Mouse (Mus musculus) A20 (cell line): ENCODE data around the gene Kcnb1.

Source experiments
- DNase-seq: peaks from one replicate; pipeline ENCODE4 v3.0.0-alpha.2; 2011; ENCODE audit warnings: low read depth, low spot score

Kcnb1 gene

DNA sequence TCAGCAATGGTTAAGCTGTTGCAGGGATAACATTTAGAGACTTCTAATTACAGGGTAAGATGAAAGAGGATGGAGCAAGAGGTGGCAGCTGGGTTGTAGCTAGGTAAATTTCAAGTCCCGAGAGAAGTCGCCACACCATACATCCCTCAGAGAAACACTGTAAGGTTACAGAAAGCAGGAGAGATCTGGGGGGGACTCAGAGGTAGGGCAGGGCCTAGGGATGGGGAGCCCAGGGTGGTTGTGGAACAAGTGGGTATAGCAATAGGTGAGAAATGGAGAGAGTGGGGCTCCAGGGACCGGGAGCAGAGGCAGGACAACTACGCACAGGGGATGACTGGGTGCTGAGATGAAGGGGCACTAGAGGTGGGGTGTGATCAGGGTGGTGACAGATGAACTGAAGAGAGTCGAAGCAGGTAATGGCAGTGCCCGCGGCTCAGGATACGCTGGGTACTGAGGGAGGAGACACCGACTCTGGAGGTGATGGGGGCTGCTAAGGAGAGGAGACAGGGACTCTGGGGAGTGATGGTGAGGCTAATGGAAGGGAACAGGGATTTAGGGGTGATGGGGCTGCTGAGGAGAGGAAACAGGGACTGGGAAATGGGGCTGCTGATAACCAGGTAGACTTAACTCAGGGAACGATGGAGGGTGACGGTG, 128.4 kb downstream of the Kcnb1 start:
- peak; percentile 54 for DNase-seq

DNA sequence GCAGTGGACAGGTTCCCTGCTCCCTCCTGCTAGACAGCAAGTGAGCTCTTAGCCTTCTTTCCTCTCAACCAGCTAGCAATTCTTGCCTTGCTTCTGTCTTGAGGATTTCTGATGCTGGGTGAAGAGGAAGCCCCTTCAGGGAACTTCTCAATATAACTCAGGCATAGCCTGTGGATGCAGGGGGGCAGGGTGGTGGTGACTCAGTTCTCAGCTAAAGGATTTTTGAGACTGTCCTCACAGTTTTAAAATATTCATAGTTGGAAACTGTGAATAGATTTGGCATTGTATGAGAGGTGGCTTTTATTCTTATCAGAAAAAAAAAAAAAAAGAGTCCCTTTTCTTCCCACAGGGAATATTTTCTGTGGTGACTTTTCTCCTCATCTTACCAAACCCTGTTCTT, 129.2 kb downstream of the Kcnb1 start:
- no peak for DNase-seq

DNA sequence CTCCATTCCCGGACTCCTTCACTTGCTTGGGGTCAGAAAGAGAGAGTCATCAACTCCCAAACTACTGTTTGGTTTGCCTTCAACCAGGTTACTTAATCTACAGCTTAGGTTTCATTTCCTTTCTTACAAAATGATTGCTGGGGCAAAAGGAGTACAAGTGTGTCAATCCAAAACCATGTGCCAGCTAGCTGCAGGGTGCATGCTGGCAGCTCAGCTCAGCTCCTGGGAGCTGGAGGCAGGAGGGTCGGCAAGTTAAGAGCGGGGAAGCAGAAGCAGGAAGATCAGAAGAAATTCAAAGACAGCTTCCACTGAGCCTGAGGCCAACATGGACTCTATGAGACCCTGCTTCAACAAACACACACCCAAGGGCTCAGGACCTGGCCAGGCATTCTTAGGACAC, 129.6 kb downstream of the Kcnb1 start:
- peak; percentile 57 for DNase-seq

DNA sequence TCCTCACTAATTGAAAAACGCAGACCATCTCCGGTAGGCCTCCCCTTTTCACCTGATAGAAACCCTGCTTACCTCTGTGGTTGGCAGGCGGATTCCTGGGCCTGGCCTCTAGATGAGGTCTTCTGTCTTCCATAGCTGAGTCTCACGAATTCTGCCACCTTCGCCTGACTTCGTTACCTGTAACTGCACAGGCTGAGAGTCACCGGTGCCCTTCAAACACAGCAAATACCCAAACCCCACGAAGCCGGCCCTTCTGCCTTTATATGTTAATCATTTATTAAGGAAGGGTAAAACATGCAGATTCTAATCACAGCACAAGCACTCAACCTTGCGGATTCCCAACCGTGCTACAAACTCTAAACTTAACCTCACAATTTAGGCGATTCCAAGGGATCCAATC, 130.0 kb downstream of the Kcnb1 start:
- peak; percentile 24 for DNase-seq

DNA sequence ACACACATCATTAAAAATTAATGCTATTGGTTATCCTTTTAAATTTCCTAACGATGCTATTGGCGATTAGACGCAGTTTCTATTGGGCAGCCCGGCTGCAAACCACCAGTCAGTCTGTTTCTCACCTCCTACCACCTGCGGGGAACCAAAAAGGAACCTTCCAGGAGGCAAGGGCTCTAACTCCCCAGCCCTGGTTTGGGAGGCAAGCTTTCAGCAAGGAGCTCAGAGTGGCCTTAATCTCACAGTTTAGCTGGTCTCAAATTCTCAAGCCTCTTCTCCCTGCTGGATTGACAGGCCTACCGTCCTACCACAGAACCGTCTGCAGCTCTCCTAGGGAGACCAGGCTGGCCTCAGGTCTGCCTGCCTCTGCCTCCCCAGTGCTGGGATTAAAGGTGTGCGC, 130.4 kb downstream of the Kcnb1 start:
- no peak for DNase-seq

DNA sequence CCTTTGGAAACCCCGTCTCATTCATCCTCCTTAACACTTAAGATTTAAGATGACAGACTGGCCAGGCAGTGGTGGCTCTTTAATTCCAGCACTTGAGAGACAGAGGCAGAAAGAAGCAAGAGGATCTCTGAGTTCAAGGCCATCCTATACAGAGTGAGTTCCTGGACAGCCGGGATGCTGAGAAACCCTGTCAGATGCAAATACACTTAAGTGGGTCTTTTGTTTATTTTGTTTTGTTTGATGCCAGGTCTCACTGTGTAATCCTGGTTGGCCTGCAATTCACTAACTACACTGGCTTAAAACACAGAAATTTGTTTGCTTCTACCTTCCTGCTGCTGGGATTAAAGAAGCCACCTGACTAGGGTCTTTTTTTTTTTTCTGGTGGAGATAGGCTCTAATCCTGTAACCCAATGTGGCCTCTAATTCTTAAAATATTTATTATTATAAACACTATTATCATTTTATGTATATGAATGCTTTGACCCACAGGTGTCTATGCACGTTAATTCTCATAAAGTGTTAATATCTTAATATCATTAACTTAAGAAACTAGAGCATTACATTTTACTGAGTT, 131.1 kb downstream of the Kcnb1 start:
- no peak for DNase-seq

DNA sequence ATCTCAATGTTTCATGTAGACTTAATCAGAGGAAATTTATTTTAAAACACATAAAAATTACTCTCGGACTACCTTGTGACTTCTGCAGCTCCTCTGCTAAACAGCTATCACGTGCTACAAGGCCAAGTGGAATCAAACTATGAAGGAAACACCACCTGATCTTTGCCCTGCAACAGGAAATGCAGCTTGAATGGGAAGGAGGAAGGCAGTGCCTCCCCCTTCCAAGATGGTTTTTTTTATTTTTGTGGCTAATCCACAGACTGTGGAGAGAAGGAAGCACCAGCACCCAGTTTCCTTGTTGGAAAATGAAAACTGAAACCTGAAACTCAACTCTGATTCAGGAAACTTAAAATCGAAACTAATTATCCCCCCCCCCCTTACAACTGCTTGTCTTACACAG, 131.8 kb downstream of the Kcnb1 start:
- DNase-seq, result no peak

DNA sequence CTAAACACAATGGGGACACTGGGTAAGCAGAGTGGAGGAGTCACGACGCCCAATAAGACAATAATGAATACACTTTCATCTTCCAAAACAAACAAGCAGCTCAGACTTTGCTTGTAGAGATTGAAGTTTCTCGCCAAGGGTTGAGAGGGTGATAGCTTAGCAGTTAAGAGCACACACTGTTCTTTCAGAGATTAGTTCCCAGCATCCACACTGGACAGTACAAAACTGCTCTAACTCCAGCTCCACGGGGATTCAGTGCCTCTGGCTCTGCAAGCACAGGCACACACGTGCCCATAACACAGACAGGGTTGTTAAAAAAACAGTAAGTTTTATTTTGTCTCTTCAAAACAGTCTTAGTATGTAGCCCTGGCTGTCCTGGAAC, 133.0 kb downstream of the Kcnb1 start:
- DNase-seq, result no peak

DNA sequence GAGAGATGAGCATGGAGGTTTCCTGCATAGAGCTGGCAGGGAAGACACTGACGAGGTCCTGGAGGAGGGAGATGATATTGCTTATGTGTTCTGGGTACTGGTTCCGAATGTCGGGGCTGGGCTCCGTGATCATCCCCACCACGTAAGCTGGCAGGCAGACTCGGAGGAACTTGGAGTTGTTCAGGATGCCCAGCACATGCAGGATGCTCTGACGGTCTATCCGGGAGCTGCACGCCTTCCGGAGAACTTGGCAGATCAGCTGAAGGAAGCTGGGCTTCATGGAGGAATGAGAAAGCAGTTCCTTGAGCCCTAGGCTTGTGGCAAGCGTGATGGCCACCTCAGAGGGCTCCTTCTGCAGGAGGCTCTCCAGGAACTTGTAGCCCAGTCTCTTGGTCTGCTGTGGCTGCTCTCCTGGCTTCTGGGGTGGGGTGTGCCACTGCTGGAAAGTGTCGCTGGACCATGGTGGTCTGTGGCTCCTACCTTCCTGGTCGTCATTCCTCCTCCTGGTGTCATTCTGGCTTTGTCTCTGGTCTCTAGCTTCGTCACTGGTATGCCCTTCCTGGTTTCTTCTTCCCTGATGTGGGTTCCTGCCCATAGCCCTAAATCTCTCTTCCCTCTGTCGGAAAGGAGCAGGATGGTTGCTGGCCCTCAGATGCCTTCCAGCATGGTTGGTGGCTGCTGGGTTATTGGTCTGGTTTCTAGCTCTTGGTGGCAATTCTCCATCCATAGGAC, 133.6 kb downstream of the Kcnb1 start:
- no peak for DNase-seq

DNA sequence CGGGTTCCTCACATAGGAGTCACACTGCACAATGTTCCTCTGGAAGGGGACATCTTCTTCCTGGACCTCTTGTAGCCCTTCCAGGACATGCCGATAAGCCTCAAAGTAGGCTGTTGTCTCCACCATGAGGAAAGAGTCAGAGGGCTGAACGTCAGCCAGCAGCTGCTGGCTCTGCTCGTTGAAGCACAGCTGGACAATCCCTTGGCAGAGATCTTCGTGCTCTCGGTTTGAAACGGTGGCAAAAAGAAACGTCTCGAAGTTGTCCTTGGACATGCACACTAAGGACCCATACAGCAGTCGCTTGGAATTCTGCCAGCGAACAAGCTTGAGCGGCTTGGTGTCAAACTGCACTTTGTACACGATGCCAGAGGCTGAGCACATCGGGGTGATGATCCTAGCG, 134.6 kb downstream of the Kcnb1 start:
- DNase-seq, result no peak

DNA sequence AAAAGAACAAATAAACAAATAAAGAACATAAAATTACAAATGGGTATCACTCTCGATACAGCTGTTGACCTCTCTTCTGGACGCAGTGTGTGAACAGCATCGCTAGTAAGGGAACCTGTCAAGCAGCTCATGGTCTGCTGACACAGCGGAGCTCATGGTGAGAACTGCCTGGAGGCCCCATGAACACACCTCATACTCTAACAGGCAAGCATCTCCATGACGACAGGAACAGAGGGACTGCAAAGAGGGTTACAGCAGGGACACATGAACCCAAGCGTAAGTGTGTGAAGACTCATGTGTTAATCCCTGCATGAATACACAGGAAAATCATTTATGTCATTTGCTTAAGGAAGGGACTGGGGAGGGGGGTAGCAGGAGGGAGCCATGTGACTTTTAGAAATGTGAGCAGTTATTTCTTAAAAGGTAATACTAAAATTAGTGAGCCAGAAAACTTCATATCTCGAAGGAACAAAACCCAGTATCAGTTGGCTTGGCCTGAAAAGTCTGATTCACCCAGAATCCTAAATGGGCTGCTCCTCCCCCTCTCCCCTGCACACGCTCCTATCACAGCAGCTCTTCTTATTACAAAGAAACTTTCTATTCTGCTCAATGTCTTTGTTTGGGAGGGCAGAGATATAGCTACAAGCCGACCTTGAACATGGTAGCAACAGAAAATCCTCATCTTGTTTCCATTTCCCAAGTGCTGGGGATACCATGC, 136.7 kb downstream of the Kcnb1 start:
- no peak for DNase-seq

DNA sequence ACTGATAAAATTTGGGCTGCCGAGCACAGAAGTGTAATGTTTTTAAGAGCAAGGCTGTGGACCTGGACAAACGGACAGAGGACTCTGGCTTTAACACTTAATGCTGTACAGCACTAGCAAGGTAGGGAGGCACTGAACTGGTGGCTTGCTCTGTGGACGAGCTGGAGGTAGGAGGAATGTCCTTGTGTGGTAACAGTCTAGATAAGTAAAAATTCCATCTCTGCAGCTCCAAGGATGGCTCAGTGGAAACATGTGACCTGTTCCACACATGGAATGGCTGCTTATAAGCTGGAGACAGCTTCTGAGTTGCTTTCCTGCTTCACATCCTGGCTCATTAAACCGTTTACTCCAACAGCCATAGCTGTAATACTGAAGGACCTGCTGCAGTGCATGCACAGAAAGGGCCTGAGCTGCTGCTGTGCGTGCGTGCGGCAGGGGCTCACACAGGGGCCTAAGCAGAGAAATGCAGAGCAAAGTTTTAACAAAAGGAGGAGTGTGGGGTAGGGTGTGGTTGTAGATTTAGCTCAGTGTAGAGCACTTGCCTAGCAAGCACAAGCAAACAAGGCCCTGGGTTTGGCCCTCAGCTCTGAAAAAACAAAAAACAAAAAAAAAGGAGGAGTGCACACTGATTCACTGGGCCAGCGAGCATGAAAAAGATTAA, 141.1 kb downstream of the Kcnb1 start:
- no peak for DNase-seq

DNA sequence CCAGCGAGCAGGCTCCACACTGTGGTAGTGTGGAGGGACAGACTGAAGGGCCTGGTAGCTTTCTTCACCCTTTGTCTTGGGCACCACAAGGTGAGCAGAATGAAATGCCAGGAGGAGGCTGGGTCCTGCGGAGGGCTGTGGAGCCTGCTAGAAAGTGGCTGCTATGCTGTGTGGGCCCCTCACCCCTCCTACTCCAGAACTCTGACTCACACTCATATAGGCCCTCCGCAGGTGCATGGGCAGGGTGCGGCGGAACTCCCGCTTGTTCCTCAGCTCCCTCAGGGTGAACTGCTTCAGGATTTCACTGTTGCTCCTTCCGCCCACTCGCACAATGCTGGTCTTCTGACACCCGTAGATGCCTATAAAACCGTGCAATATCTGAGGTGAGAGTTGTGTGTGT, 141.7 kb downstream of the Kcnb1 start:
- no peak for DNase-seq
